Mouse (Mus musculus) right cerebral cortex, postnatal 25 days (tissue): ENCODE data around the gene Gm19684.
"Not testable (repeated sequence)": the region's sequence is repeated elsewhere in the genome, so short reads cannot be mapped to it uniquely, and the experiment has no call there.

Experiments
- DNase-seq: peaks from one replicate; pipeline ENCODE4 v3.0.0; 2022

The Gm19684 gene

GRCm38 (mm10) chr17:36121352-36122020 is at the start of gene Gm19684:
TSS of gene Gm19684 (plus strand) at chr17:36121678.
- not testable (repeated sequence) for DNase-seq

- DNase-seq, result not testable (repeated sequence)
Measured at GRCm38 (mm10) chr17:36081901-36082300, 39.6 kb upstream of the Gm19684 start.

GRCm38 (mm10) chr17:36082519-36083232 is 38.8 kb upstream of the Gm19684 start:
- DNase-seq, result not testable (repeated sequence)

GRCm38 (mm10) chr17:36083266-36083869 is 38.1 kb upstream of the Gm19684 start:
- no peak for DNase-seq

GRCm38 (mm10) chr17:36083870-36084451 is 37.5 kb upstream of the Gm19684 start:
- DNase-seq, result no peak

GRCm38 (mm10) chr17:36085976-36086375 is 35.5 kb upstream of the Gm19684 start:
- not testable (repeated sequence) for DNase-seq

GRCm38 (mm10) chr17:36091933-36092332 is 29.5 kb upstream of the Gm19684 start:
- DNase-seq, result not testable (repeated sequence)

- not testable (repeated sequence) for DNase-seq
Measured at GRCm38 (mm10) chr17:36092520-36092919, 29.0 kb upstream of the Gm19684 start.

- DNase-seq, result no peak
Measured at GRCm38 (mm10) chr17:36093936-36094335, 27.5 kb upstream of the Gm19684 start.

GRCm38 (mm10) chr17:36099603-36100002 is 21.9 kb upstream of the Gm19684 start:
- not testable (repeated sequence) for DNase-seq

- DNase-seq, result not testable (repeated sequence)
Measured at GRCm38 (mm10) chr17:36102091-36102490, 19.4 kb upstream of the Gm19684 start.

- DNase-seq, result not testable (repeated sequence)
Measured at GRCm38 (mm10) chr17:36110129-36110528, 11.3 kb upstream of the Gm19684 start.

GRCm38 (mm10) chr17:36110641-36111509 is 10.6 kb upstream of the Gm19684 start:
- peak; percentile 32 for DNase-seq

GRCm38 (mm10) chr17:36111510-36111868 is 10.0 kb upstream of the Gm19684 start:
- DNase-seq, result peak; percentile 26

- not testable (repeated sequence) for DNase-seq
Measured at GRCm38 (mm10) chr17:36113979-36114593, 7.4 kb upstream of the Gm19684 start.

- not testable (repeated sequence) for DNase-seq
Measured at GRCm38 (mm10) chr17:36116545-36116944, 4.9 kb upstream of the Gm19684 start.

- not testable (repeated sequence) for DNase-seq
Measured at GRCm38 (mm10) chr17:36120839-36121238, 639 bp upstream of the Gm19684 start.

GRCm38 (mm10) chr17:36124111-36124510 is 2.6 kb downstream of the Gm19684 start:
- DNase-seq, result not testable (repeated sequence)

GRCm38 (mm10) chr17:36128525-36128924 is 7.0 kb downstream of the Gm19684 start:
- DNase-seq, result not testable (repeated sequence)

- not testable (repeated sequence) for DNase-seq
Measured at GRCm38 (mm10) chr17:36128968-36129817, 7.7 kb downstream of the Gm19684 start, which contains the start of gene Gm7030. TSS of gene Gm7030 (minus strand) at chr17:36129425.
